Mouse (Mus musculus) forebrain, embryonic 12.5 days (tissue): ENCODE measurements around the gene Mfsd13b. TPM values are rescaled to one million over a fixed set of nuclear protein-coding genes. Genes with fewer than 3 reads are reported as not detected.
"Not testable (repeated sequence)": the region's sequence is repeated elsewhere in the genome, so short reads cannot be mapped to it uniquely, and the experiment has no call there.

ENCODE experiments used
- ATAC-seq: fragments of 200-750 bp; cut with Nextera tagmentation; 2 replicates; pipeline ENCODE4 v1.8.0; 2017; ENCODE audit warnings: moderate TSS enrichment; ENCODE audit not compliant: low FRiP score
- H3K27ac ChIP-seq: fragments of 300-500 bp; sonication (generic); 2 replicates; pipeline ENCODE4 v1.5.1; 2016; ENCODE audit warnings: mild to moderate bottlenecking
- H3K27me3 ChIP-seq: fragments of 300-500 bp; sonication (generic); 2 replicates; pipeline ENCODE4 v1.6.1; 2016; ENCODE audit warnings: mild to moderate bottlenecking
- H3K36me3 ChIP-seq: fragments of 300-500 bp; sonication (generic); replicated peaks from 2 replicates; pipeline ENCODE4 v1.6.1; 2016; ENCODE audit warnings: mild to moderate bottlenecking
- H3K4me1 ChIP-seq: fragments of 300-500 bp; sonication (generic); 2 replicates; pipeline ENCODE4 v1.6.1; 2016
- H3K4me2 ChIP-seq: fragments of 300-500 bp; sonication (generic); 2 replicates; pipeline ENCODE4 v1.6.1; 2016; ENCODE audit warnings: mild to moderate bottlenecking, moderate library complexity
- H3K4me3 ChIP-seq: fragments of 300-500 bp; sonication (generic); replicated peaks from 2 replicates; pipeline ENCODE4 v1.5.1; 2016; ENCODE audit warnings: mild to moderate bottlenecking
- H3K9ac ChIP-seq: fragments of 300-500 bp; sonication (generic); 2 replicates; pipeline ENCODE4 v1.6.1; 2016; ENCODE audit warnings: mild to moderate bottlenecking
- H3K9me3 ChIP-seq: fragments of 300-500 bp; sonication (generic); 2 replicates; pipeline ENCODE4 v1.6.1; 2016
- WGBS: fragments of 180-500 bp; shearing (Covaris S2); methylation state at CpG from one replicate; pipeline ENCODE4 v1.1.7; 2016; 5-methylcytosine and 5-hydroxymethylcytosine counted together
- polyA plus RNA-seq: library from polyadenylated mRNA; unstranded; fragments of >200 nt; fragmentation: Nextera tagmentation; extraction: Ambion mirVana; gene quantifications from 2 replicates; pipeline ENCODE4 v1.2.1, GENCODE M21; 2016

Mfsd13b gene
- polyA plus RNA-seq, 1 experiment from 2014 or later = 0.20 TPM

- WGBS = 73% methylated on average over 3 of the region's 3 CpGs
- no peak for ATAC-seq
- Histone ChIP-seq H3K27me3 (no peaks in the 10 kb centered on the region), H3K9me3 (no peaks in the 10 kb centered on the region), H3K36me3 (peaks cover 35% of the 10 kb centered on the region), H3K4me3 (no peak overlapping the region), H3K9ac (no peak overlapping the region), H3K27ac (no peak overlapping the region), H3K4me1 (peaks cover 8% of the 10 kb centered on the region; the same call in 1 of the 2 replicates), H3K4me2 (no peak overlapping the region)
These were observed 20.4 kb upstream of the Mfsd13b start for GRCm38 (mm10) chr7:120961893-120962292.

- Histone ChIP-seq H3K4me1 (peaks cover 8% of the 10 kb centered on the region; the same call in 1 of the 2 replicates), H3K27ac (no peak overlapping the region), H3K4me2 (no peak overlapping the region), H3K36me3 (peaks cover 31% of the 10 kb centered on the region), H3K9me3 (no peaks in the 10 kb centered on the region), H3K9ac (no peak overlapping the region), H3K27me3 (no peaks in the 10 kb centered on the region), H3K4me3 (no peak overlapping the region)
- 94% methylated on average over 5 of the region's 5 CpGs for WGBS
- ATAC-seq = no peak
These were observed 19.2 kb upstream of the Mfsd13b start for GRCm38 (mm10) chr7:120963126-120963525.

- Histone ChIP-seq H3K4me1 (no peaks in the 10 kb centered on the region), H3K27ac (no peak overlapping the region), H3K9me3 (no peaks in the 10 kb centered on the region), H3K9ac (no peak overlapping the region), H3K4me2 (no peak overlapping the region), H3K27me3 (no peaks in the 10 kb centered on the region), H3K4me3 (no peak overlapping the region), H3K36me3 (0 out of 2 replicates have a peak, but pooled peaks cover 16% of the 10 kb centered on the region)
- WGBS = 94% methylated on average over 7 of the region's 7 CpGs
- no peak for ATAC-seq
These were observed 13.1 kb upstream of the Mfsd13b start for GRCm38 (mm10) chr7:120969221-120969620.

- Histone ChIP-seq H3K27ac (no peak overlapping the region), H3K4me1 (no peaks in the 10 kb centered on the region), H3K4me3 (no peak overlapping the region), H3K36me3 (0 out of 2 replicates have a peak, but pooled peaks cover 16% of the 10 kb centered on the region), H3K4me2 (no peak overlapping the region), H3K9me3 (no peaks in the 10 kb centered on the region), H3K9ac (no peak overlapping the region), H3K27me3 (no peaks in the 10 kb centered on the region)
- ATAC-seq = no peak
- WGBS = 90% methylated on average over 5 of the region's 5 CpGs
These were observed 12.2 kb upstream of the Mfsd13b start for GRCm38 (mm10) chr7:120970112-120970511.

- 0 out of 2 replicates have a peak, but pooled peaks cover 13% of the 10 kb centered on the region for H3K36me3 ChIP-seq
- ATAC-seq, H3K27me3 ChIP-seq, H3K4me3 ChIP-seq, H3K27ac ChIP-seq, H3K4me1 ChIP-seq, H3K9ac ChIP-seq, H3K4me2 ChIP-seq, H3K9me3 ChIP-seq: not testable (repeated sequence)
- WGBS = 81% methylated on average over 2 of the region's 2 CpGs
These were observed 9.8 kb upstream of the Mfsd13b start for GRCm38 (mm10) chr7:120972471-120972870.

- Histone ChIP-seq H3K9ac (no peak overlapping the region), H3K9me3 (no peaks in the 10 kb centered on the region), H3K36me3 (0 out of 2 replicates have a peak, but pooled peaks cover 3% of the 10 kb centered on the region), H3K4me3 (no peak overlapping the region), H3K4me2 (no peak overlapping the region), H3K27me3 (no peaks in the 10 kb centered on the region), H3K4me1 (peaks cover 12% of the 10 kb centered on the region), H3K27ac (no peak overlapping the region)
- no peak for ATAC-seq
- 92% methylated on average over 3 of the region's 3 CpGs for WGBS
These were observed 8.3 kb upstream of the Mfsd13b start for GRCm38 (mm10) chr7:120974001-120974400.

GRCm38 (mm10) chr7:120977063-120977462, 5.2 kb upstream of the Mfsd13b start:
- 53% methylated on average over 7 of the region's 7 CpGs for WGBS
- no peak overlapping the region for H3K9ac ChIP-seq
- no peaks in the 10 kb centered on the region for H3K27me3 ChIP-seq
- H3K4me3 ChIP-seq = no peak overlapping the region
- no peaks in the 10 kb centered on the region for H3K9me3 ChIP-seq
- no peaks in the 10 kb centered on the region for H3K36me3 ChIP-seq
- ATAC-seq = no peak
- H3K4me1 ChIP-seq = peaks cover 24% of the 10 kb centered on the region
- H3K4me2 ChIP-seq = no peak overlapping the region
- no peak overlapping the region for H3K27ac ChIP-seq

- H3K4me3 ChIP-seq = no peak overlapping the region
- H3K9ac ChIP-seq = no peak overlapping the region
- H3K27me3 ChIP-seq = peaks cover 3% of the 10 kb centered on the region; the same call in 1 of the 2 replicates
- no peak overlapping the region for H3K27ac ChIP-seq
- 91% methylated on average over 4 of the region's 4 CpGs for WGBS
- H3K4me2 ChIP-seq = 0 out of 2 replicates have a peak overlapping the region, but pooled peaks have one; percentile 71
- peaks cover 33% of the 10 kb centered on the region for H3K4me1 ChIP-seq
- H3K9me3 ChIP-seq = no peaks in the 10 kb centered on the region
- no peaks in the 10 kb centered on the region for H3K36me3 ChIP-seq
- ATAC-seq = no peak
These were observed 2.3 kb upstream of the Mfsd13b start for GRCm38 (mm10) chr7:120980041-120980440.

GRCm38 (mm10) chr7:120980931-120981924, 1.1 kb upstream of the Mfsd13b start:
- peak; percentile 55 for ATAC-seq
- peak overlapping the region; percentile 5; the same call in 1 of the 2 replicates for H3K27ac ChIP-seq
- 3% methylated on average over 38 of the region's 39 CpGs for WGBS
- peaks cover 33% of the 10 kb centered on the region for H3K4me1 ChIP-seq
- peak overlapping the region; percentile 81 for H3K4me3 ChIP-seq
- H3K27me3 ChIP-seq = peaks cover 3% of the 10 kb centered on the region; the same call in 1 of the 2 replicates
- no peaks in the 10 kb centered on the region for H3K9me3 ChIP-seq
- H3K9ac ChIP-seq = peak overlapping the region; percentile 79
- H3K36me3 ChIP-seq = no peaks in the 10 kb centered on the region
- H3K4me2 ChIP-seq = peak overlapping the region; percentile 71

- WGBS = 20% methylated on average over 7 of the region's 7 CpGs
- H3K27me3 ChIP-seq = peaks cover 3% of the 10 kb centered on the region; the same call in 1 of the 2 replicates
- H3K9ac ChIP-seq = peak overlapping the region; percentile 71
- H3K4me2 ChIP-seq = peak overlapping the region; percentile 73
- no peaks in the 10 kb centered on the region for H3K9me3 ChIP-seq
- H3K4me3 ChIP-seq = peak overlapping the region; percentile 81
- no peaks in the 10 kb centered on the region for H3K36me3 ChIP-seq
- H3K4me1 ChIP-seq = peaks cover 25% of the 10 kb centered on the region
- ATAC-seq = 0 out of 2 replicates have a peak, but pooled peaks have one; percentile 3
- peak overlapping the region; percentile 75; the same call in 1 of the 2 replicates for H3K27ac ChIP-seq
These were observed 659 bp downstream of the Mfsd13b start for GRCm38 (mm10) chr7:120982968-120983367.

- H3K9me3 ChIP-seq = no peaks in the 10 kb centered on the region
- H3K27me3 ChIP-seq = no peaks in the 10 kb centered on the region; the same call in 1 of the 2 replicates
- H3K4me3 ChIP-seq = no peak overlapping the region
- no peak overlapping the region for H3K4me2 ChIP-seq
- H3K27ac ChIP-seq = no peak overlapping the region
- no peak overlapping the region for H3K9ac ChIP-seq
- WGBS = 71% methylated on average over 8 of the region's 8 CpGs
- no peaks in the 10 kb centered on the region for H3K36me3 ChIP-seq
- no peak for ATAC-seq
- peaks cover 7% of the 10 kb centered on the region for H3K4me1 ChIP-seq
These were observed 8.9 kb downstream of the Mfsd13b start for GRCm38 (mm10) chr7:120991191-120991590.

- Histone ChIP-seq H3K27ac (no peak overlapping the region), H3K27me3 (no peaks in the 10 kb centered on the region), H3K9me3 (no peaks in the 10 kb centered on the region), H3K9ac (no peak overlapping the region), H3K4me1 (peaks cover 6% of the 10 kb centered on the region), H3K4me2 (no peak overlapping the region), H3K36me3 (no peaks in the 10 kb centered on the region), H3K4me3 (no peak overlapping the region)
- 85% methylated on average over 2 of the region's 2 CpGs for WGBS
- no peak for ATAC-seq
These were observed 16.8 kb downstream of the Mfsd13b start for GRCm38 (mm10) chr7:120999021-120999530.
